Mouse (Mus musculus) MEL (cell line): ENCODE data around the gene Uso1. TPM values are rescaled to one million over a fixed set of nuclear protein-coding genes. Genes with fewer than 3 reads are reported as not detected.

Experiments used
- DNase-seq: peaks from one replicate; pipeline ENCODE4 v3.0.0; 2011; ENCODE audit warnings: low read depth, low spot score
- H3K27ac ChIP-seq: 2 replicates; pipeline ENCODE4 v1.5.1; 2012; ENCODE audit warnings: low read depth, mild to moderate bottlenecking, control low read depth, low read length, moderate library complexity; ENCODE audit not compliant: control insufficient read depth
- H3K27me3 ChIP-seq, 2 experiments: fragments of 150-350 bp in 1 of 2; sonication (generic) in 1 of 2; 2 replicates each; pipeline ENCODE4 v1.6.1; 2012; ENCODE audit warnings: low read length in 2 of 2, mild to moderate bottlenecking in 2 of 2, improper control_type of control experiment in 1 of 2, moderate library complexity in 1 of 2; ENCODE audit not compliant: insufficient read depth in 2 of 2, control insufficient read depth in 1 of 2
- H3K36me3 ChIP-seq, 2 experiments: 2 replicates each; pipeline ENCODE4 v1.6.1; 2012 to 2014; ENCODE audit warnings: low read length in 2 of 2, improper control_type of control experiment in 1 of 2, inconsistent platforms in 1 of 2, mild to moderate bottlenecking in 1 of 2; ENCODE audit not compliant: insufficient read depth in 2 of 2, control insufficient read depth in 1 of 2
- H3K4me1 ChIP-seq, 2 experiments: fragments of 150-350 bp in 1 of 2; sonication (generic) in 1 of 2; 2 replicates each; pipeline ENCODE4 v1.6.1; 2012; ENCODE audit warnings: low read length in 2 of 2, improper control_type of control experiment in 1 of 2, mild to moderate bottlenecking in 1 of 2; ENCODE audit not compliant: insufficient read depth in 2 of 2, control insufficient read depth in 1 of 2
- H3K4me3 ChIP-seq, 2 experiments: fragments of 150-350 bp in 1 of 2; sonication (generic) in 1 of 2; 2 replicates each; pipeline ENCODE4 v1.5.1; 2012; ENCODE audit warnings: low read depth in 2 of 2, low read length in 2 of 2, mild to moderate bottlenecking in 2 of 2, moderate library complexity in 2 of 2, control low read depth in 1 of 2, improper control_type of control experiment in 1 of 2; ENCODE audit not compliant: control insufficient read depth in 1 of 2, insufficient read depth in 1 of 2
- H3K79me2 ChIP-seq: 2 replicates; pipeline ENCODE4 v1.6.1; 2012; ENCODE audit warnings: mild to moderate bottlenecking, low read length, moderate library complexity; ENCODE audit not compliant: control insufficient read depth, poor library complexity, insufficient read depth
- H3K9ac ChIP-seq: 2 replicates; pipeline ENCODE4 v1.6.1; 2012; ENCODE audit warnings: low read depth, mild to moderate bottlenecking, control low read depth, low read length, moderate library complexity; ENCODE audit not compliant: control insufficient read depth, poor library complexity, severe bottlenecking
- H3K9me3 ChIP-seq: fragments of 150-350 bp; sonication (generic); replicated peaks from 2 replicates; pipeline ENCODE4 v1.6.1; 2012; ENCODE audit warnings: mild to moderate bottlenecking, low read length, improper control_type of control experiment, moderate library complexity; ENCODE audit not compliant: insufficient read depth
- BHLHE40 ChIP-seq: IDR thresholded peaks from 2 replicates; pipeline ENCODE4 v1.6.1; 2012; ENCODE audit warnings: low read depth, mild to moderate bottlenecking, inconsistent platforms, low read length, improper control_type of control experiment, borderline replicate concordance
- CHD1 ChIP-seq: IDR thresholded peaks from 2 replicates; pipeline ENCODE4 v1.6.1; 2012; ENCODE audit warnings: low read depth, mild to moderate bottlenecking, inconsistent platforms, low read length, improper control_type of control experiment
- E2F4 ChIP-seq: IDR thresholded peaks from 2 replicates; pipeline ENCODE4 v1.6.1; 2011; ENCODE audit warnings: low read depth, low read length, improper control_type of control experiment, borderline replicate concordance
- EP300 ChIP-seq, 2 experiments: IDR thresholded peaks; 2 replicates each; pipeline ENCODE4 v1.6.1; 2011; ENCODE audit warnings: improper control_type of control experiment in 2 of 2, low read length in 2 of 2, low read depth in 1 of 2, mild to moderate bottlenecking in 1 of 2
- ETS1 ChIP-seq: IDR thresholded peaks from 2 replicates; pipeline ENCODE4 v1.6.1; 2012; ENCODE audit warnings: low read depth, mild to moderate bottlenecking, inconsistent platforms, low read length, improper control_type of control experiment, moderate library complexity
- GABPA ChIP-seq: IDR thresholded peaks from 2 replicates; pipeline ENCODE4 v1.6.1; 2012; ENCODE audit warnings: low read depth, mild to moderate bottlenecking, inconsistent platforms, low read length, improper control_type of control experiment, moderate library complexity
- GATA1 ChIP-seq: IDR thresholded peaks from 2 replicates; pipeline ENCODE4 v1.6.1; 2011; ENCODE audit warnings: low read depth, low read length, improper control_type of control experiment
- JUND ChIP-seq: IDR thresholded peaks from 2 replicates; pipeline ENCODE4 v1.6.1; 2011; ENCODE audit warnings: low read depth, mild to moderate bottlenecking, improper control_type of control experiment, low read length
- KAT2A ChIP-seq: conservative IDR thresholded peaks from 2 replicates; pipeline ENCODE4 v1.6.1; 2012; ENCODE audit warnings: low read depth, low read length, improper control_type of control experiment, inconsistent platforms
- MXI1 ChIP-seq: IDR thresholded peaks from 2 replicates; pipeline ENCODE4 v1.6.1; 2011; ENCODE audit warnings: mild to moderate bottlenecking, low read depth, low read length, improper control_type of control experiment
- POLR2A ChIP-seq, 2 experiments: IDR thresholded peaks; 2 replicates each; pipeline ENCODE4 v1.6.1; 2011 to 2012; ENCODE audit warnings: low read length in 2 of 2, mild to moderate bottlenecking in 2 of 2, control low read depth in 1 of 2, improper control_type of control experiment in 1 of 2, low read depth in 1 of 2, moderate library complexity in 1 of 2; ENCODE audit not compliant: control insufficient read depth in 1 of 2, insufficient read depth in 1 of 2, poor library complexity in 1 of 2
- POLR2AphosphoS2 ChIP-seq: IDR thresholded peaks from 2 replicates; pipeline ENCODE4 v1.6.1; 2011; ENCODE audit warnings: low read length, improper control_type of control experiment
- SIN3A ChIP-seq: IDR thresholded peaks from 2 replicates; pipeline ENCODE4 v1.6.1; 2012; ENCODE audit warnings: low read length, improper control_type of control experiment, inconsistent platforms
- SMC3 ChIP-seq: IDR thresholded peaks from 2 replicates; pipeline ENCODE4 v1.6.1; 2011; ENCODE audit warnings: low read depth, low read length, improper control_type of control experiment
- USF2 ChIP-seq, 2 experiments: IDR thresholded peaks; 2 replicates each; pipeline ENCODE4 v1.6.1; 2011 to 2012; ENCODE audit warnings: improper control_type of control experiment in 2 of 2, low read length in 2 of 2, borderline replicate concordance in 1 of 2, inconsistent platforms in 1 of 2, low read depth in 1 of 2, mild to moderate bottlenecking in 1 of 2; ENCODE audit not compliant: insufficient read depth in 1 of 2
- ZC3H11A ChIP-seq: IDR thresholded peaks from 2 replicates; pipeline ENCODE4 v1.6.1; 2012; ENCODE audit warnings: low read depth, mild to moderate bottlenecking, inconsistent platforms, low read length, improper control_type of control experiment
- ZMIZ1 ChIP-seq: IDR thresholded peaks from 2 replicates; pipeline ENCODE4 v1.6.1; 2012; ENCODE audit warnings: low read depth, mild to moderate bottlenecking, inconsistent platforms, low read length, improper control_type of control experiment, moderate library complexity
- polyA plus RNA-seq, 2 experiments: library from polyadenylated mRNA; stranded (reverse) in 1 of 2; unstranded in 1 of 2; fragments of >175 nt in 1 of 2; fragments of >200 nt in 1 of 2; gene quantifications; 2 replicates each; pipeline versions ENCODE4 v1.2.1 to v1.2.4; 2012; ENCODE audit warnings: low replicate concordance in 2 of 2, low read depth in 1 of 2; ENCODE audit not compliant: insufficient read length in 2 of 2, insufficient read depth in 1 of 2, missing spikeins in 1 of 2
- total RNA-seq: library from RNA; depleted of rRNA; stranded (reverse); fragments of 300-350 nt; gene quantifications from 2 replicates; pipeline ENCODE4 v1.2.3, GENCODE M21; 2012

The Uso1 gene
- total and polyA plus RNA-seq, 3 experiments = 22.1 to 69.1 (median 62.0) TPM

DNA sequence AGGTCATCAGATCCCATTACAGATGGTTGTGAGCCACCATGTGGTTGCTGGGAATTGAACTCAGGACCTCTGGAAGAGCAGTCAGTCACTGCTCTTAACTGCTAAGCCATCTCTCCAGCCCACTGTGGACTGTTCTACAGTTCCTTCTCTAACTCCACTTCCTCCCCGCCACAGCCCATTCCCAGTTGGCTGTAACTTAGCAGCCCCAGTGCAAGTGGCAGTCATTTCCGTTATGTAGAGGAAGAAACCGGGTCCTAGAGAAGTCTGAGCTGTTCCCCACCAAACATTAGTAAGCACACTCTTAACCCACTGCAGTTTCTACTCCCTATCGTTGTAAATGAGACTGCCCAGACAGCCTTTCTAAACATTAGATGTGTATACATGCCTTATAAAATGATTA lies 30.5 kb upstream of the Uso1 start:
- Histone ChIP-seq H3K27me3 (no peaks in the 10 kb centered on the region), H3K9ac (no peak overlapping the region), H3K9me3 (no peaks in the 10 kb centered on the region), H3K79me2 (no peaks in the 10 kb centered on the region), H3K4me3 (no peak overlapping the region), H3K36me3 (peaks cover 0 to 6% of the 10 kb centered on the region in 2 experiments; a peak in 2 of 4 replicates), H3K4me1 (peaks cover 0 to 5% of the 10 kb centered on the region in 2 experiments; a peak in 1 of 4 replicates), H3K27ac (no peak overlapping the region)
- TF ChIP-seq ETS1 = no peak
- TF ChIP-seq POLR2A (IDR thresholded peaks at IDR 0.05; ENCODE audit: control insufficient read depth in 1 of 2, insufficient read depth in 1 of 2, low read depth in 1 of 2, low read length in 2 of 2, poor library complexity in 1 of 2) = no peak
- DNase-seq = no peak

DNA sequence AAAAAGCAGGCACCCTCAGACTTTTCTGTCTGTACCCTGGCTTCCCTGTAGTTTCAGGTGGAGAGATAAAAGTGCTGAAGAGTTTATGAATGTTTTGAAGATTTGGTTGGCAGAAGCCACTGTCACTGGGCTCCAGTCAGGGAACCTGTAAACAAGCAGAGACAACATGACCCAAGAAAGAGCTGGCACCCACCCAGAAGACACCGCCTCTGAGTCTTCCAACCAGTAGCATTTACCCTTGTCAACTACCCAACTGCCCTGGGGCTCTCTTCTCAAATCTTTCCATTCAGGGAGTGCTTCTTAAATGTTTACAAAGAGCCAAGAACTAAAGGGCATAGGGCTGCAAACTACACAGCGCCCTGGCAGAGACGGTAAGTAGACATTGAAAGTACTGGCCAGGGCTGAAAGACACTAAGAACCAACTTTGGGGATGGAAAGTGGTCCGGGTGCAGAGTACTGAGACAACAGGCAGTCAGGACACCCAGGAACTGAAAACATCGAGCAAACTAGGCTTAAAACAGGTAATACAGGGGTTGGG lies 26.9 kb upstream of the Uso1 start:
- Histone ChIP-seq H3K9ac (no peak overlapping the region), H3K9me3 (no peaks in the 10 kb centered on the region), H3K27ac (no peak overlapping the region), H3K27me3 (no peaks in the 10 kb centered on the region), H3K36me3 (peaks cover 0 to 14% of the 10 kb centered on the region in 2 experiments; a peak in 2 of 4 replicates), H3K4me1 (peaks cover 2 to 14% of the 10 kb centered on the region in 2 experiments; a peak in 3 of 4 replicates), H3K79me2 (no peaks in the 10 kb centered on the region), H3K4me3 (no peak overlapping the region)
- no peak for TF ChIP-seq BHLHE40
- TF ChIP-seq CHD1 = no peak
- no peak for TF ChIP-seq GABPA
- TF ChIP-seq POLR2A (IDR thresholded peaks at IDR 0.05; ENCODE audit: control insufficient read depth in 1 of 2, insufficient read depth in 1 of 2, low read depth in 1 of 2, low read length in 2 of 2, poor library complexity in 1 of 2) = no peak
- TF ChIP-seq GATA1 = no peak
- no peak for TF ChIP-seq JUND
- no peak for TF ChIP-seq ZMIZ1
- no peak for TF ChIP-seq E2F4
- TF ChIP-seq SIN3A = no peak
- no peak for TF ChIP-seq ZC3H11A
- TF ChIP-seq KAT2A = no peak
- no peak for TF ChIP-seq USF2 (IDR thresholded peaks at IDR 0.05; ENCODE audit: borderline replicate concordance in 1 of 2, insufficient read depth in 1 of 2, low read depth in 1 of 2, low read length in 2 of 2)
- no peak for TF ChIP-seq SMC3
- no peak for TF ChIP-seq EP300 (IDR thresholded peaks at IDR 0.05; ENCODE audit: low read depth in 1 of 2, low read length in 2 of 2)
- TF ChIP-seq POLR2AphosphoS2 = no peak
- TF ChIP-seq MXI1 = no peak
- no peak for DNase-seq
